Mouse (Mus musculus): Measurements from ENCODE around the gene Bcorl1.

The Bcorl1 gene

DNA sequence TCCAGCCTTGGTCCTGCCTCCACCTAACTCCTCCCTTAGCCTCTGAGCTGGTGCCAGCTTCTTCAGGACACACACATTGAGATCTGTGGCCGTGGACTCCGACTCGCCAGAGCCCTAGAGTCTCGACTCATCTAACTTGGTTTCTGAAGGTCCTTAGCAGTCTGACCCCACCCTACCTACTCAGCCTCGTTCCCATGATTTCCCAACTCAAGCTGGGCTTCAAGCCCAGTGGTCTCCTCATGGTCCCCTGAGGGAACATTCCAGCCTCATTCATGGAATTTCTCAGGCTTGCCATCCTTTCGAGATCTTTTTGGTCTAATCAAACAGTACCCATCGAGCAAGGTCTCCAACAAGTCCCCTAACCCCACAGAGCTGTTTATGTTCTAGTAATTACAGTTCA is 100.8 kb downstream of the Bcorl1 start:
- DNase-seq (ENCODE audit: low read depth, low spot score): peak; percentile 44

DNA sequence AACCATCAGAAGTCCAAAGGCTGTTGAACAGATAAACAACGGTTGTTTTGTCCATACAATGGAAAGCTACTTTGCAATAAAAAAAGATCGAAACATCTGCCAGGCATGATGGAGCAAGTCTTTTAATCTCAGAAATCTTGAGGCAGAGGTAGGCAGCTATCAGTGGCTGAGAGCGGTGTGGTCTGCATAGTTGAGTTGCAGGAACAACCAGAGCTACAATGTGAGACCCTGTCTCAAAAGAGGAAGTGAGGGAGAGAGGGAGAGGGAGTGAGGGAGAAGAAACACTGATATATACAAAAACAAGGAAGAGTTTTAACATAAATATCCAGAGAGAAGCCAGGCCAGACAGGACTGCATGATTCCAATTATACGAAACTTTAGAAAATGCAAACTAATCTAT is 103.5 kb downstream of the Bcorl1 start:
- no peak for DNase-seq (ENCODE audit: low read depth, low spot score)

DNA sequence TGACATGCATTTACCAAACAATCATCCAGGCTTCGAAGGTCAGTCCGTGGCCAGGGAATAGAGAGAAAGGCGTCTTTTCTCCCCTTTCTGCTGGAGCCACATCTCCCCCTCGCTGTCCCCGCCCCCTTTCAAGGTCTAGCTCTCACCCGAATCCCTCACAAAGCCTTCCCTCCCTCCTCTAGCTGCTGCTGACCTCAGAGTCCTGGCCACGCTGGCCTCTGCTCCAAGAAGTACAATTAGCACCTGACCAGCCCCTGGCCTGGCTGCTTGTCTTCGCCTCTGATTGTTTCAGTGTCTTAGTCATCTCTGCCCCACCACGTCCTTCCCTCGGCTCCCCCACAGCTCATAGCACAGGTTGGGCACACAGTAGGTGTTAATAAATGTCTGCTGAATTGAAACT is 108.5 kb downstream of the Bcorl1 start:
- DNase-seq (ENCODE audit: low read depth, low spot score): no peak

DNA sequence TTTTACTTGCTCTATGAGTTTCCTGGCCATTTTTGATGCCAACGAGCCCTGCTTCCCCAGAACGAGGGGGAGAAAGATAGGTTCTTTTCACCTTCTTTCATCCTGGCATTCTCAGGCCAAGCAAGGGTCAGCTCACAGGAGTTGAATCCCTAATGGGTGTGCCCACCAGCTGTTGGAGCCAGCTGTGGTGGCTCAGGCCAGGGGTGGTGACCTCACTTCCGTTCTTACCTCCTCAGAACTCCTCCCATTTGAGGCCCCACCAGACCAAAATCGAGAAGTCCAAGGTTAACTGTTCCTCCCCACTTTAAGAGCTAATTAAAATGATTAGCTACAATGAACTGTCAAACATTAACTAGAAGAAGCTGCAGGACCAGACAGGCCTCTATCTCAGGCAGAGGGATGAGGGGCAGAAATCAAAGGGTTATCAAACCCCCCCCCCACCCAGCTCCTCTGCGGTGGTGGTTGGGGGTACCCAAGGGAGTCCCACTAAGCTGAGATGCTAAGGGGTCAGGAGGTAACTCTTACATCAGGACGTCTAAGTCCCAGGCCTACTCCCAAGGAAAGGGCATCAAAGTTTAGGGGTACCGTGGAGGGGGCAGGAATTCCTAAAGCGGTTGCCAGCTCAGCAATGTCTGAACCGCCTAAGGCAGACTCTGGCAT is 111.2 kb downstream of the Bcorl1 start:
- no peak for DNase-seq (ENCODE audit: low read depth, low spot score)

DNA sequence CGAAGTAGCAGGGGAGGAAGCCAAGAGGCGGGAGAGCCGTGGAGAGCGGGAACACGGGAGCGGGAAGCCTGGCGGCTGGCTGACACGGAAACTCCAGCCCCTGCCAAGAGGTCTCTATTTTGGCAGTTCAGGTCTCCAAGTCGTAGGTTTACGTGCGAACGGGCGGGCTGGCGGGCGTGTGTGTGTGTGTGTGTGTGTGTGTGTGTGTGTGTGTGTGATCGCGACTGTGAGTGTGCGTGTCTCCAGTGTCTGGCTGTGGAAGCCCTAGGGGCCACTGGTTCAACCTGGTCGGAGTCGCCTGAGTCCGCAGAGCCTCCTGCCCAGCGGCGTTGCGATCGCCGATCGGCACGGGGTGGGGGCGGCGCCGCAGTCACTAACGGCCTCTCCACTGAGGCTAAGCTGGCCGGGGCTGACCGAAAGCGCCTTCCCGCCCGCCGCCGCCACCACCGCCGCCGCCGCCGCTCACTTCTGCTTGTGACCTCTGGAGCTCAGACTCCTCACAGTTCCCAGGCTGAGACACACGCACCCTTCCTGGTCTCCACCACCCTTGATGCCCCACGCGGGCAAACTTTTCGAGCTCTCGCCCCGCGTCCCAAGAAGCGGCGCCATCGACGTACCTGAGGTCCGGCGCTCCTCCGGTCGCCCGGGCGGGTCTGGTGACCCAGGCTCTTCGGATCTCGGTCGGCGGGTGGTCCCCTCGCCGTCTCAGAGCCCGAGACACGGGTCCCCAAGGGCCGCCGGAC is 111.9 kb downstream of the Bcorl1 start:
- no peak for DNase-seq (ENCODE audit: low read depth, low spot score)

DNA sequence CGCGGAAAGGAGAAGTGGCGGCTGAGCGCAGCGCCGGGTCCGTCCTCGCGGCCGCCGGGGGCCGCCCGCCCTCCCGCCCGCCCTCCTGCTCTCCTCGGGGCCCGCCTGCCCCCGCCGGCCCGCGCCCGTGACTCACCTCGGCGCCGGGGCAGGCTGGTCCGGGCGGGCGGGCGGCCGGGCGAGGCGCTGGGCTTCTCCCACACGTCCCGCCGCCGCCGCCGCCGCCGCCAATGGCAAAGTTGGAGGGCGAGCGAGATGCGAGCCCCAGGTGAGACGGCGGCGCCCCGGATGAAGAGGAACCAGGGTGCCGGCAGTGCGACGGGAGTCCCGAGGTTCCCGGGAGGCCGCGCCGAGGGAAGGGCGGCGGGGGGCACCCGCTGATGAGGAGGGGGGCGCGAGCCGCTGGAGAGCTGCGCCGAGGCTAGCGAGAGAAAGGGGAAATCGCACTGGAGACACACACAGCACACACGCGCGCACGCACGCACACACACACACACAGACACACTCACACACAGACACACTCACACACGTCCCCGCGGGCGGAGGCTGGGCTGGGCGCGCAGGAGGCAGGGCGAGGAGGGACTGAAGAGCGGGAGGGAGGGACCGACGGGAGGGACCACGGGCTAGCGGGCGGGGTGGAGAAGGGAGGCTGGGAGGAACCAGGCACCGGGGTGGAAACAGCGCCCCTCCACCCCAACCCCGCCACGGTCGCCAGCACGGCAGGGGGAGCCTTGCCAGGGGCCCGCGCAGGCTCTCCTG is 112.8 kb downstream of the Bcorl1 start:
- DNase-seq (ENCODE audit: low read depth, low spot score): peak; percentile 69

DNA sequence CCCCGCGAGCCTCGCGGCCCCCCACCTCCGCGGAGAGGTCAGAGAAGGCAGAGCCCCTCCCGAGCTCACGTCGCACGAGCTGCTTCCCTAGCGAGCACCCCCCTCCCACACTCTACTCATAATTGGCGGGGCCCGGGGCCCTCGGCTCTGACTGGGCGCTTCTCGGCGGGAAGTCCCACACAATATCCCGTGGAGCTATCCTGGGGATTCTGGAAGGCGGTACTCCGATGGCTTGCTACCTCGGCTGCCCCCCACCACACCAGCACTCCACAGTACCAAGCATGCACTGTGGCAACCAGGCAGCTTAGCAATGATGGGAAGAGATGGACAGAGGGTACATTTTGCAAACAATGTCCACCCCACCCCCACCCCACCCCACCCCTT is 113.3 kb downstream of the Bcorl1 start:
- DNase-seq (ENCODE audit: low read depth, low spot score): no peak

DNA sequence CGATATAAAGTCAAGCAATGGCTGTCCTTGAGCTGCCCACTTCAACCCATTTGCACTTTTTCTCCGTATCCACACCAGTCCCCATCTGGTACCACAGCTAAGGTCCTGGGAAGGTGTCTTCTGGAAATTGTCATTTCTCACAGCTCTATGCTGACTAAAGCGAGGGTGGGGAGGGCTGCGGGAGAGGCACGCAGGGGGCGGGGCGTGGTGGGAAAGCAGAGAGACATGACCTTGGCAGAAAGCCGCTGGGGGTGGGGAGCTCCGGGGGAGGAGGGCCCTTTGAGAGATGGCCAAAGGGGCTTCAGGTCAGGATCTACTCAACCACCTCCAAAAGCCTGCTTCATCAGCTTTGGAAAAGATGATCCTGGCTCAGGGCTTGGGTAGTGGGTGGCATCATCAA is 113.9 kb downstream of the Bcorl1 start:
- no peak for DNase-seq (ENCODE audit: low read depth, low spot score)

DNA sequence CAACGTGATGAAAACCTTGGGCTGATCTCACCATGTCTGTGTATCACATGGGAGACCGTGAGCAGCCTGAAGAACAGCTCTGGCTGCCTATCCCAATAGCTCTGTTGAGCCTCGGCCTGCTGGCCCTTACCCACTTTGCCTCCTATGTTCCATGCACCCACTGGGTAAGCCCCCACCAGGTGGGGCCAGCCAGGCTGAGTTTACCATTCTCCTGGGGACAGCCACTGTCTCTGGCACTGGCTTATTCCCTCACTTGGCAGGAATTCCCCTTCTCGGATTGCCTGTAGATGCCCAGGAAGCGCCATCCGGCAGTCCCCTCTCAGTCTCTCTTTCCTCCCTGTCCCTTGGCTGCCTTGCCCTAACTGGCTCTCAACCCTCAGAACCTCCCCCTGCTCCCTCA is 115.8 kb downstream of the Bcorl1 start:
- DNase-seq (ENCODE audit: low read depth, low spot score): no peak

Data from skeletal muscle tissue, adult 2 months (tissue).